Mouse (Mus musculus) myocyte (in vitro differentiated cells): ENCODE results near the gene Rhbdf2. TPM values are rescaled to one million over a fixed set of nuclear protein-coding genes. Genes with fewer than 3 reads are reported as not detected.

Experiments used
- H3K27me3 ChIP-seq: one replicate; pipeline ENCODE4 v1.6.1; 2011; ENCODE audit not compliant: control insufficient read depth, insufficient read depth, insufficient read length
- H3K36me3 ChIP-seq: one replicate; pipeline ENCODE4 v1.6.1; 2011; ENCODE audit not compliant: control insufficient read depth, insufficient read depth
- H3K4me2 ChIP-seq: one replicate; pipeline ENCODE4 v1.6.1; 2011; ENCODE audit warnings: low read depth, control low read depth
- H3K4me3 ChIP-seq: one replicate; pipeline ENCODE4 v1.5.1; 2011; ENCODE audit warnings: mild to moderate bottlenecking, control low read depth, moderate library complexity
- H3K79me2 ChIP-seq: one replicate; pipeline ENCODE4 v1.6.1; 2011; ENCODE audit not compliant: control insufficient read depth, insufficient read depth
- H3ac ChIP-seq: one replicate; pipeline ENCODE4 v1.6.1; 2011; ENCODE audit not compliant: control insufficient read depth, insufficient read length
- CEBPB ChIP-seq: IDR thresholded peaks from 2 replicates; pipeline ENCODE4 v1.6.1; 2011; ENCODE audit warnings: mild to moderate bottlenecking, moderate library complexity; ENCODE audit not compliant: poor library complexity, insufficient read depth, severe bottlenecking
- E2F4 ChIP-seq: IDR thresholded peaks from one replicate; pipeline ENCODE4 v1.6.1; 2011; ENCODE audit warnings: mild to moderate bottlenecking, control low read depth, moderate library complexity; ENCODE audit not compliant: insufficient read depth
- MAX ChIP-seq: IDR thresholded peaks from one replicate; pipeline ENCODE4 v1.6.1; 2011; ENCODE audit warnings: low read depth, mild to moderate bottlenecking, control low read depth
- MYOD1 ChIP-seq, 3 experiments: IDR thresholded peaks; one replicate each; pipeline ENCODE4 v1.6.1; 2011; ENCODE audit warnings: control low read depth in 2 of 3, low read depth in 2 of 3, mild to moderate bottlenecking in 2 of 3, moderate library complexity in 1 of 3; ENCODE audit not compliant: insufficient read length in 2 of 3, control insufficient read depth in 1 of 3
- MYOG ChIP-seq, 3 experiments: IDR thresholded peaks; one replicate each; pipeline ENCODE4 v1.6.1; 2011; ENCODE audit warnings: control low read depth in 2 of 3, low read depth in 2 of 3, mild to moderate bottlenecking in 2 of 3; ENCODE audit not compliant: insufficient read length in 2 of 3, control insufficient read depth in 1 of 3, insufficient read depth in 1 of 3
- POLR2A ChIP-seq: IDR thresholded peaks from one replicate; pipeline ENCODE4 v1.6.1; 2011; ENCODE audit warnings: low read depth, mild to moderate bottlenecking, control low read depth, moderate library complexity; ENCODE audit not compliant: insufficient read length
- POLR2AphosphoS2 ChIP-seq: IDR thresholded peaks from one replicate; pipeline ENCODE4 v1.6.1; 2011; ENCODE audit warnings: low read depth, control low read depth; ENCODE audit not compliant: insufficient read length
- REST ChIP-seq: IDR thresholded peaks from one replicate; pipeline ENCODE4 v1.6.1; 2011; ENCODE audit warnings: mild to moderate bottlenecking, control low read depth, moderate library complexity; ENCODE audit not compliant: insufficient read depth, insufficient read length
- SRF ChIP-seq: IDR thresholded peaks from one replicate; pipeline ENCODE4 v1.6.1; 2011; ENCODE audit warnings: low read depth; ENCODE audit not compliant: control insufficient read depth, insufficient read length
- TCF12 ChIP-seq: IDR thresholded peaks from one replicate; pipeline ENCODE4 v1.6.1; 2011; ENCODE audit warnings: mild to moderate bottlenecking, control low read depth; ENCODE audit not compliant: poor library complexity, insufficient read depth, severe bottlenecking
- TCF3 ChIP-seq: IDR thresholded peaks from one replicate; pipeline ENCODE4 v1.6.1; 2011; ENCODE audit warnings: low read depth, control low read depth; ENCODE audit not compliant: insufficient read length
- USF1 ChIP-seq: IDR thresholded peaks from one replicate; pipeline ENCODE4 v1.6.1; 2011; ENCODE audit warnings: low read depth, mild to moderate bottlenecking, control low read depth, moderate library complexity
- polyA plus RNA-seq: library from polyadenylated mRNA; unstranded; fragments of >200 nt; fragmentation: generic; extraction: Trizol; gene quantifications from one replicate; pipeline ENCODE4 v1.2.1, GENCODE M21; 2012; ENCODE audit warnings: missing spikeins

The Rhbdf2 gene
- polyA plus RNA-seq, 1 experiment: 16.2 TPM

DNA sequence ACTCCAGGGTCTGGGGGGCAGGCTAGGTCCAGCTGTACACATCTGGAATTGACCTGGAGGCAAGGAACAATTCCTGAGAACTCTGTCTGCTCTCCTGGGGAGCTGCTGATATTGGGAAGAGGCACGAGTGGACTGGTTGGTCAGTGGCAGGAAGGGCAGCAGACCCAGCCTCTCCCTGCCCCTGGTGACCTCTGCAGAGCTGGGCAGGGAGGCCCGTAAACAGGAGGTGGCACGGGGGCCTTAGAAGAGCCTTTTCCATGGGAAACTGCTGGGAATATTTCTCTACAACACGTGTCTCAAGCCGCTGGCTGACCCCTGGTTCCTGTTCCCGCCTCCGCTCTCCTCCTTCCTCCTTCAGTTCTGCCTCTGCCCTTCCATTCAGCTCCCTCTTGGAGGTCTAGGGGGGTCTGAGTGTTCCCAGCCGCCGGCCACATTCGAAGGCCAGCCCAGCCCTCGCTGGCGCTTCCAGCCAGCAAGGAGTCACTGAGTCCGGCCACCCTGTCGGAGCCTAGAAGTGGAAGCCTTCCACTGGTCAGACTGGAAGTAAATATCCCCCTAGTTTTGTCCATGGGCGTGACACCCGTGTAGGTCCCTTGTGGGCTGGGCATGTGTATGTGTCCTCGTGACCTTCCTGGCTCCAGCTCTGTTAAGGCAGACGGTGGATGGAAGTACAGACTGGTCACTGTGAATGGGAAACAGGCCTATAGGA lies 21.5 kb upstream of the Rhbdf2 start:
- no peaks in the 10 kb centered on the region for H3K79me2 ChIP-seq
- H3K36me3 ChIP-seq: no peaks in the 10 kb centered on the region
- no peak for TF ChIP-seq USF1
- TF ChIP-seq CEBPB: no peak
- no peak for TF ChIP-seq MAX
- no peak for TF ChIP-seq POLR2AphosphoS2
- TF ChIP-seq REST: no peak
- TF ChIP-seq TCF3: no peak
- H3K27me3 ChIP-seq: peaks cover 1% of the 10 kb centered on the region
- H3K4me2 ChIP-seq: no peak overlapping the region
- H3K4me3 ChIP-seq: no peak overlapping the region
- H3ac ChIP-seq: no peak overlapping the region

DNA sequence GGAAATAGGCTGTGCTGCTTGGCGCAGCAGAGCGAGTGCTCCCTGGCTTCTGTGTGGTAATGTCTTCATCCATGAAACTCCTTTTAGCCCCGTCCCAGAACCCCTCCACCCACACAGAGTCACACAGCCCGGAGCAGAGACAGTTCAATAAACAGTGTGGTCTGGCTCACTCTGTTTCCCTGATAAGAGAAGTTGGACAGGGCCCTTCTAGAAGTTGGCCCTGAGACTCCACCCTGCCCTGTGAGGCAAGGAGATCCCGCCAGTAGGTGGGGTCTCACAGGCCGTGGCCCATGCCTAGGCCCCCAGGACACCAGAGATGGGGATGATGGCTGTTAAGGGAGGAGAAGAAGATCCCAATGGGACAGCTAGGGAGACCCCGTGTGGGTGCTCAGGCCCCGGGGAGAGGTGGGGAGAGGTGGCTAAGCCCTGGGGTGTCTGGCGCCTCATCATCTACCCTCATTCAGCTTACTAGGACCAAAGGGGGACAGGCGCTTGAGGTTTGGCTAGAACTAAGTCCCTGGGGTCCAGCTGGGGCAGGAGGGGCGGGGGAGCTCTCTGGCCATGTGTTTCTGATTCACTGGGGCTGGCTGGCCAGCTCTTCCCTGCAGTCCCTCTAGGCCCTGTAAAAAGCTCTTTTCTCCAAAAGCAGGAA lies 20.6 kb upstream of the Rhbdf2 start:
- no peak overlapping the region for H3K4me3 ChIP-seq
- no peak overlapping the region for H3ac ChIP-seq
- H3K27me3 ChIP-seq: no peaks in the 10 kb centered on the region
- H3K36me3 ChIP-seq: no peaks in the 10 kb centered on the region
- no peak overlapping the region for H3K4me2 ChIP-seq
- no peaks in the 10 kb centered on the region for H3K79me2 ChIP-seq
- TF ChIP-seq MYOG (IDR thresholded peaks at IDR 0.05; ENCODE audit: control insufficient read depth in 1 of 3, insufficient read depth in 1 of 3, insufficient read length in 2 of 3, low read depth in 2 of 3) (no peak), MYOD1 (IDR thresholded peaks at IDR 0.05; ENCODE audit: control insufficient read depth in 1 of 3, insufficient read length in 2 of 3, low read depth in 2 of 3) (no peak), SRF (no peak), MAX (no peak), TCF3 (no peak), REST (no peak), TCF12 (no peak), CEBPB (no peak), POLR2A (no peak), USF1 (no peak), POLR2AphosphoS2 (no peak), E2F4 (no peak)

DNA sequence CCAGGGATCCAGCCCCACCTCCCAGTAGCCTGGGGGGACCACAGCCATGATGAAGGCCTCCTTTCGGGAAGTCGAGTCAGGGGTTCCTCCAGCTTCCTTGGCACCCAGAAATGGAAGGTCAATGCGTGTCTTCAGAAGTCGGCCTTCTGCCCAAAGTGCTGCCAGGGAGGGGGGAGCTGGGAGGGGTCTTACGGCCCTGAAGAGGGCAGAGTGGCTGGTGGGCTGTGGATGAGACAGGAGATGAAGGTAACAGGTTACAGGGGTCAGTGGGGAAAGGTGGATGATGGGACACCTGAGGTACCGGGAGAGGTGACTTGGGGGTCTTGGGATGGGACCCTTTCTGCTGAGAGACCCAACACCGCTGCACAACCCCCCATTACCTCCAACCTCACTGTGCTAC lies 20.0 kb upstream of the Rhbdf2 start:
- Histone ChIP-seq H3K36me3 (no peaks in the 10 kb centered on the region), H3K4me3 (no peak overlapping the region), H3K27me3 (no peaks in the 10 kb centered on the region), H3K4me2 (no peak overlapping the region), H3K79me2 (no peaks in the 10 kb centered on the region), H3ac (no peak overlapping the region)
- no peak for TF ChIP-seq POLR2A
- no peak for TF ChIP-seq TCF12
- TF ChIP-seq TCF3: no peak
- no peak for TF ChIP-seq REST

- H3K36me3 ChIP-seq: no peaks in the 10 kb centered on the region
- no peak overlapping the region for H3K4me2 ChIP-seq
- TF ChIP-seq USF1 (no peak), TCF3 (no peak), MAX (no peak), POLR2AphosphoS2 (no peak), MYOD1 (IDR thresholded peaks at IDR 0.05; ENCODE audit: control insufficient read depth in 1 of 3, insufficient read length in 2 of 3, low read depth in 2 of 3) (no peak), POLR2A (no peak), SRF (no peak), MYOG (IDR thresholded peaks at IDR 0.05; ENCODE audit: control insufficient read depth in 1 of 3, insufficient read depth in 1 of 3, insufficient read length in 2 of 3, low read depth in 2 of 3) (no peak)
- H3K4me3 ChIP-seq: no peak overlapping the region
- H3K27me3 ChIP-seq: no peaks in the 10 kb centered on the region
- H3K79me2 ChIP-seq: no peaks in the 10 kb centered on the region
- H3ac ChIP-seq: no peak overlapping the region
Measured at GRCm38 (mm10) chr11:116646136-116646535, 19.3 kb upstream of the Rhbdf2 start.

DNA sequence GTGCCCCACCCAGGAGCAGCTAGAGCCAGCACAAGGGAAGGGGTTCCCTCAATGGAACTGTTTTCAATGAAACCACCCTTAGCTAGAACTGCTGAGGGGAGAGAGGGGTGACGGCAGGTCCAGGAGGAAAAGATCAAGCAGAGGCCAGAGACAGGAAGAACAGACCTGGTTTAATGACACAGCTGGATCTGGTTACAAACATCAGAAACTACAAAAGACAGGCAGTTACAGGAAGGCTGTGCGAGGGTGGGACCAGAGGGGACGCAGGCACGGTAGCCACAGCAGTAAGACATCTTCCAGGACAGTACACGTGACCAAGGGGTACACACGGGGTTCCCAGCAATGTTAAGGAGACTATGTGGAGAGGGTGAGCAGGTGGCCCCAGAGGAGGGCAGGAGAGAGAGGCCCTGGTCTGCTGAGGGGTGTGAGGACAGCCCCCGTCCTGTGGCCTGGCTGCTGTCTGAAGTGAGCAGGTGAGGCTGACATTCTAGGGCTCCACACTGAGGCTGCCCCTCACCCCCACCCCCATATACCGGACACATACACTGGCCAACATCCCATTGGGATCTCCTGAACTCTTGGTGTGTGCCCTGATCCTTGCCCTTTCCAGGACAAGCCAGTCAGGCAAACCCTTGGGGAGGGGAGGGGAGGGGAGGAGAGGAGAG lies 18.8 kb upstream of the Rhbdf2 start:
- TF ChIP-seq TCF12 (no peak), REST (no peak), CEBPB (no peak), USF1 (no peak), MAX (no peak)

More for the DNA sequence above, 18.8 kb upstream of the Rhbdf2 start:
- Histone ChIP-seq H3K36me3 (no peaks in the 10 kb centered on the region), H3ac (no peak overlapping the region), H3K4me3 (no peak overlapping the region), H3K27me3 (no peaks in the 10 kb centered on the region), H3K79me2 (no peaks in the 10 kb centered on the region), H3K4me2 (no peak overlapping the region)
